Mouse (Mus musculus): ENCODE measurements around the gene Slc12a4.

DNA sequence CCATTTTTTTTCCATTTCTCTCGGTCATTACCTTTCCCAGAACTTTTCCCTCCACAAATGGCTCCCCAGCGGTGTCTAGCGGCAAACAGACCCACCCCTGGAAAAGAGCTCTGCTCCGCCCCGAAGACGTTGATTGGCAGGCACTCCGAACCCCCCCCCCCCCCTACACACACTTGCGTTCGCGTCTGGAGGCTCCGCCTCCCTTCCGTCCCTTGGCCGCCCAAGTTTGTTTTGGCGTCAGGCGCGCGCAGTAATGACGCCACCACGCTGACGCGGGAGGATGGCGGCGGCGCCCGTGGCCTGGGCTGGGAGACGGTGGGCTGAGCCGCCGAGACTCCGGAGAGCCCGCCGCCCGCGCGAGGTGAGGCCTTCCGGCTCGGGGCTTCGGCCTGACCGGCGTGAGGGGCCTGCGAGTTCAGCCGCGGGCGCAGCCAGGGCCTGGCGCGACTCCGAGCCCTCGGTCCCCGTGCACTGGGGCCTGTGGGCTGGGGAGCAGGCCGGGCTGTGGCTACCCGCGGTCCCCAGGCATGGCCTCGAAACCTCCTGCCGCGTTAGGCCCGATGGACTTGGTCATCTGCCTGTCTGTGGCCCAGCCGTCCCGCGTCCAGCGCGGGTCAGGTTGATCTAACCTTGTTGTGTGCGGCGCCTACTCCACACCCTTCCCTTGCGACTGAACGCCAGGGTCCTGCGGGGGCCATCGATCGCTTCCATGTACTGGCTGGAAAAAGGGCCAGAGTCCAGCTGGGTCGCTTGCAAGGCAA lies 65.5 kb downstream of the Slc12a4 start, which contains the start of gene Pskh1:
- TF ChIP-seq CTCF (IDR thresholded peaks at IDR 0.05; ENCODE audit: extremely low read depth, insufficient read depth, low read length) (no peak), POLR2A (IDR thresholded peaks at IDR 0.05; ENCODE audit: extremely low read depth, insufficient read depth, low read length) (peak; percentile 66)

Data from cortical plate, adult 2 months (tissue).